22 mouse cellular contexts compared by ENCODE assay signal in the genomic region with DNA sequence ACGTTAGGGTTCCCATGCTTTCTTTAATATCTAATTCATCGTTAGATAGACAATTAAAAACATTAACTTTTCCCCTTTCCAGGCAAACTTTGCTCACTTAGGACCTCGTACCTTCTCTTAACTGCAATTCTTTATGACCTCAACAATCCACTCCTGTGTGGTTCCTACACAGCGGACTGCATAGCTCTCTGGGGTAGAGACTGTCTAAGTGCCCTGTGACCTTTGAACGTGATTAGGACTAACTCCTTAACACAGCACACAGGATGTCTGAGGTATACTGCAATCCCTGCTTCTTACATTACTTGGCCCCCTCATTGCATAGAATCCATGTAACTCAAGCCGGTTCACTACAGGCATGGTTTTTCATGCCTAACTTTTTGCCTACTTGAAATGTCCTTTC.
DNase-seq lines count a peak whose midpoint lies in the region; ATAC-seq and TF ChIP-seq lines count a peak whose summit lies in the region.
"Had no signal": no experiment of that assay in that cellular context is flagged by ENCODE, and none has a peak within 500 bp of the region (broad histone marks: within the 10 kb centered on the region; RNA-seq: fewer than 3 reads in every experiment).

No protein-coding gene starts in this region.

- no peak overlapping the region for H3K4me2 ChIP-seq in heart, embryonic 11.5 days
- no peak overlapping the region for H3K4me2 ChIP-seq in intestine, embryonic 15.5 days (replicated peaks)
- no peak overlapping the region for H3K4me2 ChIP-seq in intestine, postnatal 0 days (replicated peaks; ENCODE audit: low read depth)
- no peak overlapping the region for H3K4me2 ChIP-seq in midbrain, embryonic 11.5 days
- H3K4me2 ChIP-seq: embryonic facial prominence, embryonic 13.5 days; embryonic facial prominence, embryonic 15.5 days; forebrain, embryonic 12.5 days had no signal

- 0 out of 2 replicates have a peak, but pooled peaks cover 3% of the 10 kb centered on the region for H3K27me3 ChIP-seq in heart, embryonic 11.5 days (ENCODE audit: control insufficient read depth, insufficient read depth, low read length)
- no peaks in the 10 kb centered on the region for H3K27me3 ChIP-seq in intestine, embryonic 15.5 days (replicated peaks)
- H3K27me3 ChIP-seq in intestine, postnatal 0 days (replicated peaks; ENCODE audit: control insufficient read depth, insufficient read depth, low read length): no peaks in the 10 kb centered on the region; the same call in 1 of the 2 replicates
- H3K27me3 ChIP-seq in midbrain, embryonic 11.5 days (ENCODE audit: control insufficient read depth, insufficient read depth, low read length): no peaks in the 10 kb centered on the region
- H3K27me3 ChIP-seq: embryonic facial prominence, embryonic 13.5 days; embryonic facial prominence, embryonic 15.5 days; forebrain, embryonic 12.5 days had no signal

- no peaks in the 10 kb centered on the region for H3K4me1 ChIP-seq in heart, embryonic 11.5 days (ENCODE audit: control insufficient read depth, insufficient read depth, low read length)
- peaks cover 12% of the 10 kb centered on the region for H3K4me1 ChIP-seq in intestine, embryonic 15.5 days (replicated peaks)
- H3K4me1 ChIP-seq in intestine, postnatal 0 days (replicated peaks; ENCODE audit: control insufficient read depth, insufficient read depth, low read length): no peaks in the 10 kb centered on the region
- no peaks in the 10 kb centered on the region for H3K4me1 ChIP-seq in midbrain, embryonic 11.5 days (ENCODE audit: control insufficient read depth, insufficient read depth, low read length)

- H3K9ac ChIP-seq in heart, embryonic 11.5 days (ENCODE audit: low read depth, low read length): no peak overlapping the region
- H3K9ac ChIP-seq in intestine, embryonic 15.5 days: no peak overlapping the region
- H3K9ac ChIP-seq in intestine, postnatal 0 days (ENCODE audit: low read depth, low read length): no peak overlapping the region
- no peak overlapping the region for H3K9ac ChIP-seq in midbrain, embryonic 11.5 days (ENCODE audit: low read length)
- H3K9ac ChIP-seq: embryonic facial prominence, embryonic 13.5 days; embryonic facial prominence, embryonic 15.5 days; forebrain, embryonic 12.5 days had no signal

- TF ChIP-seq CTCF in intestine, postnatal 0 days (IDR thresholded peaks at IDR 0.05; ENCODE audit: low read depth): no peak
- TF ChIP-seq CTCF in layer of hippocampus, adult 2 months (conservative IDR thresholded peaks at IDR 0.05): no peak

- 69% methylated on average over 6 of the region's 6 CpGs for WGBS in heart, embryonic 11.5 days (ENCODE audit: insufficient replicate concordance)
- 69% methylated on average over 6 of the region's 6 CpGs for WGBS in intestine, embryonic 15.5 days
- WGBS in intestine, postnatal 0 days: 49% methylated on average over 6 of the region's 6 CpGs
- WGBS in midbrain, embryonic 11.5 days: 86% methylated on average over 6 of the region's 6 CpGs

- no peaks in the 10 kb centered on the region for H3K36me3 ChIP-seq in heart, embryonic 11.5 days (ENCODE audit: control insufficient read depth, insufficient read depth, low read length)
- H3K36me3 ChIP-seq in intestine, embryonic 15.5 days: no peaks in the 10 kb centered on the region
- no peaks in the 10 kb centered on the region for H3K36me3 ChIP-seq in intestine, postnatal 0 days (ENCODE audit: control insufficient read depth, insufficient read depth)
- H3K36me3 ChIP-seq in midbrain, embryonic 11.5 days (ENCODE audit: control insufficient read depth, insufficient read depth, low read length): no peaks in the 10 kb centered on the region
- H3K36me3 ChIP-seq: embryonic facial prominence, embryonic 13.5 days; embryonic facial prominence, embryonic 15.5 days; forebrain, embryonic 10.5 days; forebrain, embryonic 12.5 days had no signal

- H3K27ac ChIP-seq in heart, embryonic 11.5 days (ENCODE audit: low read depth, low read length): no peak overlapping the region
- no peak overlapping the region for H3K27ac ChIP-seq in intestine, embryonic 15.5 days
- H3K27ac ChIP-seq in intestine, postnatal 0 days (ENCODE audit: low read depth, low read length): no peak overlapping the region
- H3K27ac ChIP-seq in midbrain, embryonic 11.5 days (ENCODE audit: low read depth, low read length): no peak overlapping the region
- no peak overlapping the region for H3K27ac ChIP-seq in layer of hippocampus, adult 2 months
- H3K27ac ChIP-seq: embryonic facial prominence, embryonic 13.5 days; embryonic facial prominence, embryonic 15.5 days; forebrain, embryonic 10.5 days; forebrain, embryonic 12.5 days had no signal

- no peak overlapping the region for H3K4me3 ChIP-seq in heart, embryonic 11.5 days (ENCODE audit: low read depth, low read length)
- H3K4me3 ChIP-seq in intestine, embryonic 15.5 days (replicated peaks): no peak overlapping the region
- H3K4me3 ChIP-seq in intestine, postnatal 0 days (ENCODE audit: low read depth, low read length): no peak overlapping the region
- no peak overlapping the region for H3K4me3 ChIP-seq in midbrain, embryonic 11.5 days (ENCODE audit: low read depth, low read length)
- no peak overlapping the region for H3K4me3 ChIP-seq in layer of hippocampus, adult 2 months
- H3K4me3 ChIP-seq: embryonic facial prominence, embryonic 13.5 days; embryonic facial prominence, embryonic 15.5 days; erythroblast, embryonic 14.5 days; forebrain, embryonic 10.5 days; forebrain, embryonic 12.5 days had no signal

- ATAC-seq in heart, embryonic 11.5 days (replicated peaks; ENCODE audit: insufficient number of reproducible peaks, low FRiP score, low TSS enrichment): no peak
- peak; percentile 87 for ATAC-seq in intestine, embryonic 15.5 days
- peak; percentile 73 for ATAC-seq in intestine, postnatal 0 days
- no peak for ATAC-seq in midbrain, embryonic 11.5 days (ENCODE audit: low FRiP score)
- ATAC-seq: forebrain, embryonic 14.5 days; forebrain, embryonic 16.5 days had no signal

- peak; percentile 10 for DNase-seq in heart, adult 11 months
- no peak for DNase-seq in midbrain, embryonic 11.5 days (ENCODE audit: low spot score, missing footprints)
- DNase-seq in layer of hippocampus, adult 2 months (ENCODE audit: low spot score in 2 of 2): no peak
- DNase-seq: adrenal gland, adult 2 months; adrenal gland, postnatal 10 days; adrenal gland, postnatal 25 days; cerebellum, adult 11 months; cerebellum, adult 18-20 months; cerebellum, adult 8-10 months; cerebellum, adult 9-11 months; cerebellum, postnatal 14 days; cerebellum, postnatal 36 days had no signal

- H3K9me3 ChIP-seq in heart, embryonic 11.5 days (replicated peaks; ENCODE audit: control insufficient read depth, low read length): no peaks in the 10 kb centered on the region
- no peaks in the 10 kb centered on the region for H3K9me3 ChIP-seq in intestine, embryonic 15.5 days
- no peaks in the 10 kb centered on the region for H3K9me3 ChIP-seq in intestine, postnatal 0 days (ENCODE audit: control insufficient read depth)
- no peaks in the 10 kb centered on the region for H3K9me3 ChIP-seq in midbrain, embryonic 11.5 days (ENCODE audit: control insufficient read depth, low read length)
- H3K9me3 ChIP-seq: embryonic facial prominence, embryonic 13.5 days; embryonic facial prominence, embryonic 15.5 days; forebrain, embryonic 10.5 days; forebrain, embryonic 12.5 days had no signal

Comparison
In these comparisons a context has a peak if more than half of its experiments do, and no peak if none do; other contexts are left out.
1. ATAC-seq: peak in intestine, embryonic 15.5 days (single experiment) and intestine, postnatal 0 days (single experiment); none in heart, embryonic 11.5 days (single experiment) and midbrain, embryonic 11.5 days (single experiment).